In the genomic region with DNA sequence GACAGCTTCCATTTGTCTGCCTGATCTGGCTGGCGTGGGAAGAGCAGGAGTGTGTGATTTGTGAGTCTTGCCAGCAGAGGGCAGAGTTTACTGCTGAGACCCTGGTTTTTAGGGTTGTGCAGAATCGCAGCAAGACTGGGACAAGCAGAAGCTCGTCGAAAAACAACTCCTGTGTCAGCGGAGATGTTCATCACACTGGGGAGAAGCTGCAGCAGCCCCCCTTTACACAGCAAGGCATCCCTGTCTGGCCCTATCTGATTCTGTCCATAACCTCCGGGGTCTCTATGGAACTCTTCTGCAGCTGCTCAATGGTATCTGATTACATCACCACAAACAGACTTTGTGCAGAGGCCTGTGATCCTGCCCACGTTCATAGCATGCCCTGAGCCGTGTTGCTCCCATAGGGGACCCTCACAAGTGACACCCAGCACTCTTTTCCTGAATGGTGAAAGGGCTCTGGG, we compare ENCODE assay signal across 9 mouse cellular contexts.
A peak's percentile ranks its signal among the peaks of the same experiment; 100 is the strongest.
DNase-seq lines count a peak whose midpoint lies in the region; ATAC-seq and TF ChIP-seq lines count a peak whose summit lies in the region.
"Had no signal": no experiment of that assay in that cellular context is flagged by ENCODE, and none has a peak within 500 bp of the region (broad histone marks: within the 10 kb centered on the region; RNA-seq: fewer than 3 reads in every experiment).

No protein-coding gene starts in this region.

- DNase-seq in thymus, postnatal 14 days = peak; percentile 5
- no peak for DNase-seq in thymus, postnatal 0 days (ENCODE audit: low spot score)
- DNase-seq in cerebellum, adult 2 months = peak; percentile 75 to 81
- DNase-seq in forebrain, postnatal 0 days = peak; percentile 90
- peak; percentile 37 for DNase-seq in kidney, postnatal 10 days
- DNase-seq in liver, postnatal 0 days = peak; percentile 25
- DNase-seq in retina, postnatal 7 days (ENCODE audit: low read depth, low spot score) = peak; percentile 37
- no peak for DNase-seq in natural killer cell, adult 2 months (ENCODE audit: low spot score in 2 of 2)

- no peaks in the 10 kb centered on the region for H3K27me3 ChIP-seq in cerebellum, adult 2 months (ENCODE audit: control insufficient read depth, insufficient read depth, low read length)
- H3K27me3 ChIP-seq in forebrain, postnatal 0 days (ENCODE audit: insufficient read depth, low read length) = no peaks in the 10 kb centered on the region
- no peaks in the 10 kb centered on the region for H3K27me3 ChIP-seq in liver, postnatal 0 days (ENCODE audit: insufficient read depth, low read length)
- H3K27me3 ChIP-seq: embryonic facial prominence, embryonic 13.5 days had no signal

- H3K4me2 ChIP-seq in forebrain, postnatal 0 days (ENCODE audit: low read depth) = no peak overlapping the region
- H3K4me2 ChIP-seq in liver, postnatal 0 days (ENCODE audit: low read depth, low read length) = no peak overlapping the region
- H3K4me2 ChIP-seq: embryonic facial prominence, embryonic 13.5 days had no signal

- H3K9me3 ChIP-seq in forebrain, postnatal 0 days (ENCODE audit: low read length) = no peaks in the 10 kb centered on the region
- no peaks in the 10 kb centered on the region for H3K9me3 ChIP-seq in liver, postnatal 0 days (ENCODE audit: low read length)
- H3K9me3 ChIP-seq: embryonic facial prominence, embryonic 13.5 days had no signal

- peak; percentile 83 for ATAC-seq in forebrain, postnatal 0 days
- ATAC-seq in liver, postnatal 0 days = no peak

- no peak overlapping the region for H3K4me3 ChIP-seq in cerebellum, adult 2 months (replicated peaks; ENCODE audit: insufficient read depth, low read depth, low read length)
- H3K4me3 ChIP-seq in forebrain, postnatal 0 days (ENCODE audit: low read depth, low read length) = no peak overlapping the region
- H3K4me3 ChIP-seq in liver, postnatal 0 days (ENCODE audit: low read depth, low read length) = no peak overlapping the region
- H3K4me3 ChIP-seq: embryonic facial prominence, embryonic 13.5 days had no signal

- no peak overlapping the region for H3K27ac ChIP-seq in cerebellum, adult 2 months (ENCODE audit: insufficient read depth, low read length)
- no peak overlapping the region for H3K27ac ChIP-seq in forebrain, postnatal 0 days (ENCODE audit: low read depth, low read length)
- H3K27ac ChIP-seq in liver, postnatal 0 days (ENCODE audit: low read depth) = no peak overlapping the region
- H3K27ac ChIP-seq: embryonic facial prominence, embryonic 13.5 days had no signal

- TF ChIP-seq POLR2A in cerebellum, adult 2 months (IDR thresholded peaks at IDR 0.05; ENCODE audit: borderline replicate concordance, insufficient read depth, low read length) = no peak

- peaks cover 11% of the 10 kb centered on the region for H3K4me1 ChIP-seq in cerebellum, adult 2 months (ENCODE audit: control insufficient read depth, insufficient read depth, low read length)
- H3K4me1 ChIP-seq in forebrain, postnatal 0 days (ENCODE audit: insufficient read depth) = no peaks in the 10 kb centered on the region
- no peaks in the 10 kb centered on the region for H3K4me1 ChIP-seq in liver, postnatal 0 days (ENCODE audit: insufficient read depth)
- H3K4me1 ChIP-seq: embryonic facial prominence, embryonic 13.5 days had no signal

- no peak overlapping the region for H3K9ac ChIP-seq in forebrain, postnatal 0 days
- no peak overlapping the region for H3K9ac ChIP-seq in liver, postnatal 0 days (replicated peaks)
- H3K9ac ChIP-seq: embryonic facial prominence, embryonic 13.5 days had no signal

- TF ChIP-seq CTCF in cerebellum, adult 2 months (IDR thresholded peaks at IDR 0.05; ENCODE audit: borderline replicate concordance, insufficient read depth, low read depth, low read length) = peak; percentile 93
- peak; percentile 90 for TF ChIP-seq CTCF in forebrain, postnatal 0 days (IDR thresholded peaks at IDR 0.05; ENCODE audit: low read depth)
- TF ChIP-seq CTCF in liver, postnatal 0 days (IDR thresholded peaks at IDR 0.05; ENCODE audit: low read depth) = peak; percentile 58

- no peak for TF ChIP-seq EP300 in liver, postnatal 0 days (IDR thresholded peaks at IDR 0.05; ENCODE audit: low read depth)

- WGBS in cerebellum, adult 2 months = 20% methylated on average over 8 of the region's 8 CpGs
- WGBS in forebrain, postnatal 0 days = 12% methylated on average over 8 of the region's 8 CpGs
- 20% methylated on average over 8 of the region's 8 CpGs for WGBS in liver, postnatal 0 days (ENCODE audit: insufficient replicate concordance)

- H3K36me3 ChIP-seq in forebrain, postnatal 0 days (ENCODE audit: insufficient read depth) = no peaks in the 10 kb centered on the region
- no peaks in the 10 kb centered on the region for H3K36me3 ChIP-seq in liver, postnatal 0 days (replicated peaks; ENCODE audit: insufficient read depth, low read length)
- H3K36me3 ChIP-seq: embryonic facial prominence, embryonic 13.5 days had no signal

Comparison
In these comparisons a context has a peak if more than half of its experiments do, and no peak if none do; other contexts are left out.
1. DNase-seq: peak in thymus, postnatal 14 days (single experiment), cerebellum, adult 2 months (2 of 2), forebrain, postnatal 0 days (single experiment), kidney, postnatal 10 days (single experiment), liver, postnatal 0 days (single experiment) and retina, postnatal 7 days (single experiment); none in thymus, postnatal 0 days (single experiment) and natural killer cell, adult 2 months (0 of 2).
2. Peak in every context shown above with its lines, with median percentiles within 50 percentile points of each other: CTCF ChIP-seq.